Mouse (Mus musculus): Measurements from ENCODE around the gene Fbxo17. TPM values are rescaled to one million over a fixed set of nuclear protein-coding genes. Genes with fewer than 3 reads are reported as not detected.

Gene Fbxo17
- polyA plus RNA-seq, 1 experiment from 2014 or later = 6.3 TPM

- 66% methylated on average over 3 of the region's 3 CpGs for WGBS
- Histone ChIP-seq H3K36me3 (no peaks in the 10 kb centered on the region), H3K4me1 (replicated peaks) (peaks cover 17% of the 10 kb centered on the region), H3K4me2 (no peak overlapping the region), H3K9ac (no peak overlapping the region), H3K9me3 (no peaks in the 10 kb centered on the region), H3K4me3 (no peak overlapping the region), H3K27me3 (no peaks in the 10 kb centered on the region), H3K27ac (replicated peaks) (no peak overlapping the region; the same call in 1 of the 2 replicates)
- no peak for ATAC-seq (ENCODE audit: low read depth)
Measured at GRCm38 (mm10) chr7:28720753-28721537, 4.3 kb downstream of the Fbxo17 start.

DNA sequence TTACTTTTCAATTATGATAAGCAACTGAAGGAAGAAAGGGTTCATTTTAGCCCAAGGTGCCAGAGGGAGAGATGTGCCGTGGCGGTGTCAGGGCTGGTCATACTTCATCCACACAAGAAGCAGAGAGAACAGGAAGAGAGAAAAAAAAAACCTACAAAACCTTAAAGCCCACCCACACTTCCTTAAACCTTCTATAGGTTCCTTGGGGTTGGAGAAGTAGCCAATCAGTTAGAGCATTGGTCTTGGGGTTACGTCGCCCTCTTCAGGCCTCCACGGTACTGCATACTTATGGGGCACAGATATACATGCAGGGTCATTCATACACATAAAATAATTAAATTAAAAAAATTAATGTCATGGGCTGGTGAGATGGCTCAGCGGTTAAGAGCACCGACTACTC is 5.5 kb downstream of the Fbxo17 start:
- Histone ChIP-seq H3K4me1 (replicated peaks) (peaks cover 13% of the 10 kb centered on the region; the same call in 1 of the 2 replicates), H3K36me3 (no peaks in the 10 kb centered on the region), H3K4me3 (no peak overlapping the region), H3K9ac (no peak overlapping the region), H3K27ac (replicated peaks) (no peak overlapping the region), H3K27me3 (no peaks in the 10 kb centered on the region), H3K4me2 (no peak overlapping the region), H3K9me3 (no peaks in the 10 kb centered on the region)
- 93% methylated on average over 7 of the region's 7 CpGs for WGBS
- ATAC-seq (ENCODE audit: low read depth) = no peak

DNA sequence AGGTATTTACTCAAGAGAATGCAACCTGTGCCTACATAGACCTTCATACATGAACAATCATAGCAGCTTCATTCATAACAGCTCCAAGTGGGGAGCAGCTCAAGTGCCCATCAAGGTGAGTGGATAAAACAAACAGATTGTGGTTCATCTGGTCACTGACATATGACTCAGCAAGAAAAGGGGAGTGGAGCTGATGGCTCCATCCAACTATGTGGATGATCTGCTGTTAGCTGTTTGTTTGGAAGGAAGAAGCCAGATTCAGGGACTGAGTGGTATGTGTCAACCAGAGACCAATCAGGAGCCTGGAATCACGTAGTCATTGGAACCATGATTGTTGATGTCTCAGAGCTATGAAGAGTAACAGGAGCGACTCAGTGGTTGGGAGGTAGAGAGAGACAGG is 8.0 kb downstream of the Fbxo17 start:
- H3K9ac ChIP-seq = no peak overlapping the region
- no peaks in the 10 kb centered on the region for H3K36me3 ChIP-seq
- no peaks in the 10 kb centered on the region; the same call in 1 of the 2 replicates for H3K27me3 ChIP-seq
- no peak overlapping the region for H3K27ac ChIP-seq (replicated peaks)
- H3K9me3 ChIP-seq = no peaks in the 10 kb centered on the region
- no peak overlapping the region for H3K4me2 ChIP-seq
- no peak overlapping the region for H3K4me3 ChIP-seq
- WGBS = 96% methylated on average over 2 of the region's 2 CpGs
- H3K4me1 ChIP-seq (replicated peaks) = peaks cover 20% of the 10 kb centered on the region
- ATAC-seq (ENCODE audit: low read depth) = no peak

GRCm38 (mm10) chr7:28726600-28726999 is 10.0 kb downstream of the Fbxo17 start:
- Histone ChIP-seq H3K4me3 (no peak overlapping the region), H3K27me3 (peaks cover 5% of the 10 kb centered on the region), H3K4me1 (replicated peaks) (peaks cover 20% of the 10 kb centered on the region), H3K27ac (replicated peaks) (no peak overlapping the region), H3K9ac (no peak overlapping the region), H3K4me2 (peak overlapping the region; percentile 31; the same call in 1 of the 2 replicates), H3K36me3 (no peaks in the 10 kb centered on the region), H3K9me3 (peaks cover 7% of the 10 kb centered on the region; the same call in 1 of the 2 replicates)
- ATAC-seq (ENCODE audit: low read depth) = peak; percentile 77; the same call in 1 of the 2 replicates
- 8% methylated on average over 14 of the region's 14 CpGs for WGBS

GRCm38 (mm10) chr7:28727649-28728340 is 11.2 kb downstream of the Fbxo17 start:
- Histone ChIP-seq H3K36me3 (no peaks in the 10 kb centered on the region), H3K27ac (replicated peaks) (0 out of 2 replicates have a peak overlapping the region, but pooled peaks have one; percentile 23), H3K4me2 (no peak overlapping the region), H3K27me3 (peaks cover 15% of the 10 kb centered on the region), H3K4me3 (no peak overlapping the region), H3K4me1 (replicated peaks) (peaks cover 25% of the 10 kb centered on the region), H3K9me3 (peaks cover 7% of the 10 kb centered on the region; the same call in 1 of the 2 replicates), H3K9ac (0 out of 2 replicates have a peak overlapping the region, but pooled peaks have one; percentile 22)
- peak; percentile 54; the same call in 1 of the 2 replicates for ATAC-seq (ENCODE audit: low read depth)
- WGBS = 27% methylated on average over 10 of the region's 10 CpGs

DNA sequence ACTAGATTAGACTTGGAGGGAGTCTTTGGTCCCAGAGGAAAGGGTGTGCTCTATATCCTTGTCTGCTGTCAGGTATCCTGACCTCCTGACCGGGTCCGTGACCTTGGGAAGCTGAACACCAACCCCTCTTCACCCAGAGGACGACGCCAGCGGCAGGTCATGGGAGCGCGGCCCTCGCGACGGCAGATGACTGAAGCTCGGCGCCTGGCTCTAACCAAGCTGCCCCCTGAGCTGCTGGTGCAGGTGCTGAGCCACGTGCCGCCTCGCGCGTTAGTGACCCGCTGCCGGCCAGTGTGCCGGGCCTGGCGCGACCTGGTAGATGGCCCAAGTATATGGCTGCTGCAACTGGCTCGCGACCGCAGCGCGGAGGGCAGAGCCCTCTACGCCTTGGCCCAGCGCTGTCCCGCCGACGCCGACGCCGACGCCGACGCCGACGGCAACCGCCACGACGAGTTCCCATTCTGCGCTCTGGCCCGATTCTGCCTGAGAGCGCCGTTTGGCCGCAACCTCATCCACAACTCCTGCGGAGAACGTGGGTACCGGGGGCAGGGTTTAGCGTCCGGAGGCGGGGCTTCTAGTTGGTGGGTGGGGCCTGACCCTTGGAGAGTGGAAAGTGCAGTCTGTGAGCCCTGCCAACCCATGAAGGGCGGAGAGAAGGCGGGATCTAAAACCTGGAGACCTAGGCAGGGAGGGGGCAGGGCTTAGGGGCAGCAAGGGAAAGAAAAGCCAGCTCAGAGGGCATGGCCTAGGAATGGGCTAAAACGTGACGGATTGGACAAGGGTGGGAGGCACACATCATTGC is 15.9 kb downstream of the Fbxo17 start:
- Histone ChIP-seq H3K27me3 (peaks cover 24% of the 10 kb centered on the region), H3K27ac (replicated peaks) (no peak overlapping the region), H3K9me3 (peaks cover 7% of the 10 kb centered on the region; the same call in 1 of the 2 replicates), H3K36me3 (peaks cover 8% of the 10 kb centered on the region; the same call in 1 of the 2 replicates), H3K4me3 (peak overlapping the region; percentile 45), H3K4me1 (replicated peaks) (peaks cover 20% of the 10 kb centered on the region), H3K9ac (peak overlapping the region; percentile 49), H3K4me2 (peak overlapping the region; percentile 62)
- WGBS = 3% methylated on average over 58 of the region's 58 CpGs
- peak; percentile 57; the same call in 1 of the 2 replicates for ATAC-seq (ENCODE audit: low read depth)

- Histone ChIP-seq H3K4me3 (peak overlapping the region; percentile 45), H3K4me2 (peak overlapping the region; percentile 62), H3K36me3 (peaks cover 15% of the 10 kb centered on the region; the same call in 1 of the 2 replicates), H3K9ac (no peak overlapping the region), H3K27me3 (peaks cover 24% of the 10 kb centered on the region), H3K27ac (replicated peaks) (no peak overlapping the region), H3K4me1 (replicated peaks) (peaks cover 13% of the 10 kb centered on the region), H3K9me3 (peaks cover 7% of the 10 kb centered on the region; the same call in 1 of the 2 replicates)
- WGBS = 10% methylated on average over 11 of the region's 11 CpGs
- ATAC-seq (ENCODE audit: low read depth) = no peak
Measured at GRCm38 (mm10) chr7:28733211-28733610, 16.6 kb downstream of the Fbxo17 start.

DNA sequence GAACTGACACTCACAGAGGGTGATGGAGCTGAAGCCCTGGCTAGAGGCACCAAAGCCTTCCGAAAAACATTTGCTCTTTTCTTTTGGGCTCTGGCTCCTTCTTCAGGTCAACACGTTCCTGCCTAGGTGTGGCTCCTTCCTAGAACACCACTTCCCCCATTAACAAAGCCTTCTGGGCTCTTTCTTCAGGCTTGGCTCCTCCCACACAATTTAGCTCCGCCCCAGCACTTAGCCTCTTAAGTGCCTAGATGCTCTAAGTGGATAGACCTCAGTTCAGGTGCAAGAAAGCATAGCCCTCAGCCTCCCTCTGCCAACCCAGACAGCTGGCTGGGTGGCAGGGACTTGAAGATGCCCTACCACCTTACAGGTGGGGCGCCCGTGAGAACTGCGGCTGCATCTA is 19.1 kb downstream of the Fbxo17 start:
- no peak for ATAC-seq (ENCODE audit: low read depth)
- Histone ChIP-seq H3K4me3 (no peak overlapping the region), H3K9me3 (peaks cover 7% of the 10 kb centered on the region; the same call in 1 of the 2 replicates), H3K9ac (no peak overlapping the region), H3K4me1 (replicated peaks) (peaks cover 15% of the 10 kb centered on the region), H3K27me3 (peaks cover 24% of the 10 kb centered on the region), H3K27ac (replicated peaks) (no peak overlapping the region), H3K36me3 (peaks cover 28% of the 10 kb centered on the region), H3K4me2 (no peak overlapping the region)
- WGBS = 80% methylated on average over 6 of the region's 6 CpGs

GRCm38 (mm10) chr7:28739829-28740228 is 23.2 kb downstream of the Fbxo17 start:
- ATAC-seq (ENCODE audit: low read depth) = no peak
- Histone ChIP-seq H3K27me3 (no peaks in the 10 kb centered on the region), H3K9me3 (no peaks in the 10 kb centered on the region), H3K4me3 (no peak overlapping the region), H3K4me1 (replicated peaks) (peaks cover 21% of the 10 kb centered on the region), H3K36me3 (peaks cover 28% of the 10 kb centered on the region), H3K27ac (replicated peaks) (no peak overlapping the region), H3K4me2 (no peak overlapping the region), H3K9ac (no peak overlapping the region)
- WGBS = 94% methylated on average over 21 of the region's 21 CpGs

DNA sequence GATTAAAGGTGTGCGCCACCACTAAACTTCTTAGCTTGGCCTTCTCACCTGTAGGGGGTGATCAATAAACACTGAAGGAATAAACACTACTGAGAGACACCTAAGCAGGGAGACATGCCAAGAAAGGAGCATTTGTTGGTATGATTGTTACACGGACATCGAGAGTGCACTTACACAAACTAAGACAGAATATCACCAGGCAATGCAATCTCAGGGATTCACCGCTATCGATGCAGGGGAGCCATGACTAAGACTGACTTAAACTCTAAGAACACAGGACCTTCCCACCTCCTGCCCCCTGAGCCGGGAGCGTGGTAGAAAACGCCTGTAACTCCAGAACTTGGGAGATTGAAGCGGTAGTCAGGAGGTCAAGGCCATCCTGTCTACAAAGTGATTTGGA is 24.3 kb downstream of the Fbxo17 start:
- Histone ChIP-seq H3K36me3 (peaks cover 31% of the 10 kb centered on the region), H3K9me3 (no peaks in the 10 kb centered on the region), H3K4me1 (replicated peaks) (peaks cover 21% of the 10 kb centered on the region), H3K27ac (replicated peaks) (peak overlapping the region; percentile 65; the same call in 1 of the 2 replicates), H3K9ac (peak overlapping the region; percentile 87), H3K27me3 (no peaks in the 10 kb centered on the region), H3K4me2 (peak overlapping the region; percentile 87), H3K4me3 (peak overlapping the region; percentile 61)
- WGBS = 34% methylated on average over 9 of the region's 9 CpGs
- no peak for ATAC-seq (ENCODE audit: low read depth)

DNA sequence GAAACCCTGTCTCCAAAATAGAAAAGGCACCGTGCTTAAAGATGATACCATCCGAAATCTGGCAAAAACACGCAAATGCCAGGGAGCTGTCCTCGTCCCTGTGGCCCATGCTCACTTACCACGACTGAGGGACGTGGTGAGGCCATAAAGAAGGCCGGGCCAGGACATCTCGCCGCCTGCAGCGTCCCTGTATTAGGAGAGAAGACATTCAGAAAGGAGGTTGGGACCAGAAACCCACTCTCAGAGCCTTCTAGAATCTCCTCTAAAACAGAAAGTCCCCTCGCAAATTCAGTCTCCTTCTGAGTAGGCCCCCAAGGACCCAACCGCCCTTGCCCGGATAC is 24.7 kb downstream of the Fbxo17 start:
- Histone ChIP-seq H3K4me2 (peak overlapping the region; percentile 87), H3K4me3 (peak overlapping the region; percentile 61), H3K36me3 (peaks cover 35% of the 10 kb centered on the region), H3K27me3 (no peaks in the 10 kb centered on the region), H3K9me3 (no peaks in the 10 kb centered on the region), H3K9ac (peak overlapping the region; percentile 87), H3K27ac (replicated peaks) (peak overlapping the region; percentile 65), H3K4me1 (replicated peaks) (peaks cover 21% of the 10 kb centered on the region)
- peak; percentile 26 for ATAC-seq (ENCODE audit: low read depth)
- 1% methylated on average over 13 of the region's 13 CpGs for WGBS
